Mouse (Mus musculus): ENCODE measurements at regions not wholly inside any gene's neighbourhood (a gene's known extent, or its start where the extent isn't known, plus 50 kb on each side); places are given as distances from the start of the nearest gene placed in this dataset.

- Histone ChIP-seq H3K27me3 (ENCODE audit: control insufficient read depth in 1 of 2, insufficient read depth in 2 of 2, low read length in 2 of 2) (no peaks in the 10 kb centered on the region), H3K36me3 (ENCODE audit: control insufficient read depth in 1 of 2, insufficient read depth in 2 of 2, low read length in 2 of 2) (no peaks in the 10 kb centered on the region), H3K9ac (ENCODE audit: control insufficient read depth, low read depth, low read length, poor library complexity, severe bottlenecking) (no peak overlapping the region), H3K79me2 (ENCODE audit: control insufficient read depth, insufficient read depth, low read length, poor library complexity) (no peaks in the 10 kb centered on the region), H3K4me1 (ENCODE audit: control insufficient read depth in 1 of 2, insufficient read depth in 2 of 2, low read length in 2 of 2) (no peaks in the 10 kb centered on the region), H3K27ac (ENCODE audit: control insufficient read depth, low read depth, low read length) (no peak overlapping the region), H3K4me3 (ENCODE audit: control insufficient read depth in 1 of 2, insufficient read depth in 1 of 2, low read depth in 2 of 2, low read length in 2 of 2) (no peak overlapping the region), H3K9me3 (replicated peaks; ENCODE audit: insufficient read depth, low read length) (no peaks in the 10 kb centered on the region)
- no peak for DNase-seq (ENCODE audit: low read depth, low spot score)
- no peak for TF ChIP-seq EP300 (IDR thresholded peaks at IDR 0.05; ENCODE audit: low read depth in 1 of 2, low read length in 2 of 2)
- no peak for TF ChIP-seq USF2 (IDR thresholded peaks at IDR 0.05; ENCODE audit: borderline replicate concordance in 1 of 2, insufficient read depth in 1 of 2, low read depth in 1 of 2, low read length in 2 of 2)
- no peak for TF ChIP-seq ZKSCAN1 (IDR thresholded peaks at IDR 0.05; ENCODE audit: low read depth, low read length)
- no peak for TF ChIP-seq E2F4 (IDR thresholded peaks at IDR 0.05; ENCODE audit: borderline replicate concordance, low read depth, low read length)
- no peak for TF ChIP-seq TCF12 (IDR thresholded peaks at IDR 0.05; ENCODE audit: low read depth, low read length)
- TF ChIP-seq USF1 (IDR thresholded peaks at IDR 0.05; ENCODE audit: low read depth, low read length) = no peak
- no peak for TF ChIP-seq ZC3H11A (IDR thresholded peaks at IDR 0.05; ENCODE audit: low read depth, low read length)
- no peak for TF ChIP-seq SIN3A (IDR thresholded peaks at IDR 0.05; ENCODE audit: low read length)
Observed at GRCm38 (mm10) chr11:48567583-48568562, 232.3 kb upstream of the Rack1 start.

- Histone ChIP-seq H3K36me3 (ENCODE audit: control insufficient read depth in 1 of 2, insufficient read depth in 2 of 2, low read length in 2 of 2) (no peaks in the 10 kb centered on the region), H3K79me2 (ENCODE audit: control insufficient read depth, insufficient read depth, low read length, poor library complexity) (no peaks in the 10 kb centered on the region), H3K4me3 (ENCODE audit: control insufficient read depth in 1 of 2, insufficient read depth in 1 of 2, low read depth in 2 of 2, low read length in 2 of 2) (no peak overlapping the region), H3K9ac (ENCODE audit: control insufficient read depth, low read depth, low read length, poor library complexity, severe bottlenecking) (no peak overlapping the region), H3K4me1 (ENCODE audit: control insufficient read depth in 1 of 2, insufficient read depth in 2 of 2, low read length in 2 of 2) (no peaks in the 10 kb centered on the region), H3K9me3 (replicated peaks; ENCODE audit: insufficient read depth, low read length) (no peaks in the 10 kb centered on the region), H3K27ac (ENCODE audit: control insufficient read depth, low read depth, low read length) (no peak overlapping the region), H3K27me3 (ENCODE audit: control insufficient read depth in 1 of 2, insufficient read depth in 2 of 2, low read length in 2 of 2) (no peaks in the 10 kb centered on the region)
- no peak for DNase-seq (ENCODE audit: low read depth, low spot score)
- TF ChIP-seq SIN3A (IDR thresholded peaks at IDR 0.05; ENCODE audit: low read length) = no peak
- TF ChIP-seq MXI1 (IDR thresholded peaks at IDR 0.05; ENCODE audit: low read depth, low read length) = no peak
- TF ChIP-seq MAX (IDR thresholded peaks at IDR 0.05; ENCODE audit: low read length) = no peak
- no peak for TF ChIP-seq JUND (IDR thresholded peaks at IDR 0.05; ENCODE audit: low read depth, low read length)
- no peak for TF ChIP-seq MYB (IDR thresholded peaks at IDR 0.05; ENCODE audit: low read depth, low read length)
- no peak for TF ChIP-seq ZC3H11A (IDR thresholded peaks at IDR 0.05; ENCODE audit: low read depth, low read length)
- TF ChIP-seq MAFK (IDR thresholded peaks at IDR 0.05; ENCODE audit: borderline replicate concordance, low read depth, low read length) = no peak
Observed at GRCm38 (mm10) chr11:48558053-48558452, 242.1 kb upstream of the Rack1 start.
